Mouse (Mus musculus) liver, embryonic 13.5 days (tissue): ENCODE measurements around the gene Olfr605. TPM values are rescaled to one million over a fixed set of nuclear protein-coding genes. Genes with fewer than 3 reads are reported as not detected.
"Not testable (repeated sequence)": the region's sequence is repeated elsewhere in the genome, so short reads cannot be mapped to it uniquely, and the experiment has no call there.

Source experiments
- ATAC-seq: fragments of 200-750 bp; cut with Nextera tagmentation; 2 replicates; pipeline ENCODE4 v1.8.0; 2017; ENCODE audit warnings: low read depth, mild to moderate bottlenecking, moderate number of reproducible peaks, moderate library complexity
- DNase-seq: peaks from one replicate; pipeline ENCODE4 v3.0.0; 2022
- H3K27ac ChIP-seq: fragments of 300-500 bp; sonication (generic); 2 replicates; pipeline ENCODE4 v1.5.1; 2015; ENCODE audit warnings: moderate library complexity, mild to moderate bottlenecking, inconsistent platforms
- H3K27me3 ChIP-seq: fragments of 300-500 bp; sonication (generic); 2 replicates; pipeline ENCODE4 v1.6.1; 2015; ENCODE audit warnings: mild to moderate bottlenecking, inconsistent platforms
- H3K36me3 ChIP-seq: fragments of 300-500 bp; sonication (generic); 2 replicates; pipeline ENCODE4 v1.6.1; 2015; ENCODE audit warnings: mild to moderate bottlenecking, inconsistent platforms
- H3K4me1 ChIP-seq: fragments of 300-500 bp; sonication (generic); replicated peaks from 2 replicates; pipeline ENCODE4 v1.6.1; 2015; ENCODE audit warnings: inconsistent platforms
- H3K4me2 ChIP-seq: fragments of 300-500 bp; sonication (generic); 2 replicates; pipeline ENCODE4 v1.6.1; 2015; ENCODE audit warnings: inconsistent platforms, mild to moderate bottlenecking, moderate library complexity
- H3K4me3 ChIP-seq: fragments of 300-500 bp; sonication (generic); replicated peaks from 2 replicates; pipeline ENCODE4 v1.5.1; 2015; ENCODE audit warnings: mild to moderate bottlenecking, inconsistent platforms
- H3K9ac ChIP-seq: fragments of 300-500 bp; sonication (generic); 2 replicates; pipeline ENCODE4 v1.6.1; 2015; ENCODE audit warnings: mild to moderate bottlenecking, inconsistent platforms
- H3K9me3 ChIP-seq: fragments of 300-500 bp; sonication (generic); replicated peaks from 2 replicates; pipeline ENCODE4 v1.6.1; 2016; ENCODE audit warnings: inconsistent platforms
- WGBS: fragments of 180-500 bp; shearing (Covaris S2); methylation state at CpG from one replicate; pipeline ENCODE4 v1.1.7; 2015; ENCODE audit not compliant: insufficient replicate concordance; 5-methylcytosine and 5-hydroxymethylcytosine counted together
- microRNA-seq: library from miRNA; unstranded; fragments of <30 nt; microRNA quantifications from one replicate; pipeline ENCODE4, GENCODE M21; 2016
- polyA plus RNA-seq: library from polyadenylated mRNA; unstranded; fragments of >200 nt; fragmentation: Nextera tagmentation; extraction: Ambion mirVana; gene quantifications from 2 replicates; pipeline ENCODE4 v1.2.1, GENCODE M21; 2015

The Olfr605 gene
- not detected in 2 replicates for polyA plus RNA-seq

DNA sequence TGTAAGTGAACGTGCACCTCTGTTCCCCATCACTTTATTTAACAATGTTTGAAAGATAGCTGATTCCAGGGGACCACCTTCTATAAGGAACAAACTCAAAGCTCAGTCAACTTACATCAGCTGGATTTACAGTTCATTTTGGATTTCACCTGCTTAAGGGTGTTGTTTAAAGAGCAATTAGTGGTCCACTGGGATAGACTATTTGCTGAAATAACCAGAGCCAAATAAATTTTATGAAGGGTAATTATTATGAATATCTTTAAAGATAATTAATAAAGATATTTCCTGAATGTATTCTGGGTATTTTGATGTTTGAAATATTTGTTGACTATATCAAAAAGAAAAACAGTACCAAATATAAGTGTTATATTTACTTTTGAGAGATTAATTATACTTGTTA lies at the start of gene Olfr605:
Gene Olfr605, minus strand, starts transcription at position 101 of the 400 bp plus-strand sequence.
- H3K27me3 ChIP-seq = no peaks in the 10 kb centered on the region
- H3K9ac ChIP-seq = no peak within 1 kb of the TSS
- DNase-seq = no peak
- no peaks in the 10 kb centered on the region for H3K9me3 ChIP-seq
- no peak within 1 kb of the TSS for H3K4me2 ChIP-seq
- WGBS = 68% methylated on average over 1 of the region's 1 CpGs
- H3K27ac ChIP-seq = no peak within 1 kb of the TSS
- no peaks in the 10 kb centered on the region for H3K36me3 ChIP-seq
- H3K4me1 ChIP-seq = no peaks in the 10 kb centered on the region
- ATAC-seq = no peak
- H3K4me3 ChIP-seq = no peak within 1 kb of the TSS

DNA sequence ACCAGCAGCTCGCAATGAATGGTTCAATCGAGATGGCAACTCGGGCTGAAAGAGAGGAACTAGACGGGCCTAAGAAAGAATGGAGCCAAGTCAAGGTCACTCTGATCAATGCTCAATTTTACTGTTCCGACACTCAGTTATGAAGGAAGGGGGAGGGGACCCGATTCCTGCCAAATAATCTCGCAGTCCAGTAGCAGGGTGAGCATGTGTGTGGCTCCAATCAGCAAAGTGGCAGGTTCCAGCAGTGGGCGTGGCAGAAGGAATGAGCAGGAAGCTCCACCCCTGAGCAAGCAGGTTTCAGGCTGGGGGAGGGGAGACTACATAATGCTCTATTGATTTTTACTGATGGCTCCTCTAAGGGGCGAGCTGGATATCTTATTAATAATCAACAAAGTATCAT lies 31.9 kb upstream of the Olfr605 start:
- H3K36me3 ChIP-seq, H3K27ac ChIP-seq, ATAC-seq, H3K27me3 ChIP-seq, H3K9ac ChIP-seq, H3K4me2 ChIP-seq, H3K4me1 ChIP-seq, H3K4me3 ChIP-seq, H3K9me3 ChIP-seq, DNase-seq: not testable (repeated sequence)
- 64% methylated on average over 9 of the region's 9 CpGs for whole genome bisulfite sequencing

DNA sequence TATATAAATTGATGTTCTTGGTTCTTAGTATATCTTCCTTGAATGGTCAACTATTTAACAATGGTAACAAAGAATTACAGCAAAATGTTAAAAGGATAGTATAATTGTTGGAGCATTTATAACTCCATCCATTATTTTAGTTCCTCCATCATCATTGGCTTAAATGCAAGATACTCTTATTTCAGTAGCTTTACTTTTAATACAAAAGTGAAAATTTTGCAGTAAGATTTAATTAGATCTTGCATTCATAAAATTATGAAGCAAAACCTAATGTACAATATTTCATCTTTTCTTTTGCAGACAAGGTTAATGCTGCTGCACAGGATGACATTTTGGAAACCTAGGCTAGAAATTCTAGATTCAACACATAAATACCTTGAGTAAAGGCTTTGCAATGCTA lies 24.3 kb upstream of the Olfr605 start, which contains the start of gene Olfr608:
Gene Olfr608, plus strand, starts transcription at position 301 of the 400 bp plus-strand sequence.
- no peaks in the 10 kb centered on the region for H3K4me1 ChIP-seq
- H3K4me3 ChIP-seq = no peak within 1 kb of the TSS
- ATAC-seq = no peak
- H3K36me3 ChIP-seq = no peaks in the 10 kb centered on the region
- H3K27me3 ChIP-seq = no peaks in the 10 kb centered on the region
- no peak within 1 kb of the TSS for H3K4me2 ChIP-seq
- no peak within 1 kb of the TSS for H3K9ac ChIP-seq
- no peak for DNase-seq
- H3K9me3 ChIP-seq = 0 out of 2 replicates have a peak, but pooled peaks cover 4% of the 10 kb centered on the region
- H3K27ac ChIP-seq = no peak within 1 kb of the TSS

DNA sequence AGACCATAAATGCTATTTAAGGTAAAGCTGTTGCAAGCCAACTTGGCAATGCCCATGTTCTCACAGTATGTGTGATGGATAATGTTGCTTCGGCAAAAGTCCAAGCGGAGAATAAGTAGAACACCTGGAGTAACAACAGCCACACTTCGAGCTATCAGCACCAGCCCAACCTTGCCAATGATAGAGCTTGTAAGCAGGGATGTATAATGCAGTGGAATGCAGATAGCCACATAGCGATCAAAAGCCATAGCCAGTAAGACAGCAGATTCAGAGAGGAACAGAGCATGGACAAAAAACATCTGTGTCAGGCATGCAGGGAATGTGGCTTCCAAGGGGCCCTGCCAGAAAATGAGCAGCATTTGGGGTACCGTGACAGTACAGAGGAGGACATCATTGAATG lies 15.4 kb upstream of the Olfr605 start:
- no peak overlapping the region for H3K27ac ChIP-seq
- no peak overlapping the region for H3K4me3 ChIP-seq
- H3K36me3 ChIP-seq = no peaks in the 10 kb centered on the region
- no peak overlapping the region for H3K9ac ChIP-seq
- H3K4me1 ChIP-seq = no peaks in the 10 kb centered on the region
- no peaks in the 10 kb centered on the region for H3K9me3 ChIP-seq
- no peaks in the 10 kb centered on the region for H3K27me3 ChIP-seq
- no peak for DNase-seq
- no peak for ATAC-seq
- WGBS = 72% methylated on average over 5 of the region's 5 CpGs
- H3K4me2 ChIP-seq = no peak overlapping the region

DNA sequence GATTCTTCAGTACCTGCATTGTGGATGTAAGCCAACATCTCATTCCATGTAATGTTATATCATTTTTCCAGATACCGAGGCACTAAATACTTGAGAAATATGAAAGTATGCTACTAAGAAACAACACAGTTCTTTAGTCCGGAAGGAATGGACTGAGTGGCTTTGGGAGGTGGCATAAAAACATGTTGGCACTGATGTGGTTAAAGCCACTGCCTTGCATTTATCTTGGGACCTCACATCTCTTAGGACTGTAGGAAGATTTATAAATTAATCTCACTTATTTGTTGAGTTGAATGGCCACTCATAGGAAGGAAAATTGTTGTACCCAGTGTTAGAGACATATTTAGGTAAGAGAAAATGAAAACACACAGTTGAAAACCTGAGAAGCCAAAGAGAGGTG lies 3.5 kb upstream of the Olfr605 start, which contains the start of gene Olfr606:
Gene Olfr606, plus strand, starts transcription at position 301 of the 400 bp plus-strand sequence.
- no peak within 1 kb of the TSS for H3K4me2 ChIP-seq
- DNase-seq (no peak), ATAC-seq (no peak)
- no peaks in the 10 kb centered on the region for H3K4me1 ChIP-seq
- H3K9me3 ChIP-seq = no peaks in the 10 kb centered on the region
- no peak within 1 kb of the TSS for H3K4me3 ChIP-seq
- no peaks in the 10 kb centered on the region for H3K36me3 ChIP-seq
- no peak within 1 kb of the TSS for H3K27ac ChIP-seq
- H3K27me3 ChIP-seq = no peaks in the 10 kb centered on the region
- 68% methylated on average over 2 of the region's 2 CpGs for WGBS
- H3K9ac ChIP-seq = no peak within 1 kb of the TSS

DNA sequence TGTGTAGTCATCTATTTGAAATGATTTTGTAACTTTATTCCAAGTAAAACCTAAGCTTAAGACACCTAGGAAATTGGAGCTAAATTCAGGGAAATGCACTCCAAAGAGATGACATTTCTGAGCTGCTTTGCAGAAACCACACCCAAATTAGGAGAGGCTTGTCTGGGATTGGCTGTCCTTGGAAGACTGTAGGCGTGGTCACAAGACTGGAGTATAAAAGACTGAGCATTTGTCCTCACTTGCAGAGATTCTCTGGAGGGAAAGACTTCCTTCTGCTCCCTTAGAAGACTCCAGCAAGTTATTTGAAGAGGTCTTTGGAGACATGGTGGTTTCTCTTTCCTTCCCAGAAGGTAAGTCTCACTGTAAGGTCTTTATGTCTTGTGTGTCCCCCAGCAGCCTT lies 30.5 kb downstream of the Olfr605 start, which contains the start of gene Usp17lc:
Gene Usp17lc, plus strand, starts transcription at position 301 of the 400 bp plus-strand sequence.
- not testable (repeated sequence) for H3K4me2 ChIP-seq, H3K9me3 ChIP-seq, H3K27me3 ChIP-seq, H3K9ac ChIP-seq, H3K27ac ChIP-seq, DNase-seq, H3K36me3 ChIP-seq, H3K4me1 ChIP-seq, H3K4me3 ChIP-seq, ATAC-seq
- WGBS = 53% methylated on average over 1 of the region's 1 CpGs

DNA sequence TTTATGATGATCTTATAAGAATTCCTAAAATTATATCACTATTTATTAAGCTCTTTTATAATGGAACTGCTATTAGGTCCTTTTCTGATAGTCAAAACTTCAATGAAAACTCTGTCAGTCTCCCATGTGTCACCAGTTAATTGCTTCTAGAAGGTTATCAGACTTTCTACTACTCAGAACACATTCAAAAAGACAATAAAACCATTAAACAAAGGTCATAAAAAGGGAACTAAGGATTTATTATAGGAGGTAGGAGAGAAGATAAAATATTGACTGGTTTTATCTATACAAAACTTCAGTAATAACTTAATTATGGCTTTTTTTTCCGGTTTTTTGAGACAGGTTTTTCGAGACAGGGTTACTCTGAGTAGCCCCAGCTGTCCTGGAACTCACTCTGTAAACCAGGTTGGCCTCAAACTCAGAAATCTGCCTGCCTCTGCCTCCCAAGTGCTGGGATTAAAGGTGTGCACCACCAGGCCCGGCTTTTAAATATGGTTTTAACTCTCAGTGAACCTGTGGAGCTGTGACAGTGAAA lies 38.7 kb downstream of the Olfr605 start:
- not testable (repeated sequence) for H3K4me2 ChIP-seq, H3K4me1 ChIP-seq, H3K9me3 ChIP-seq, H3K9ac ChIP-seq, H3K27me3 ChIP-seq, H3K4me3 ChIP-seq, ATAC-seq, H3K36me3 ChIP-seq, DNase-seq, H3K27ac ChIP-seq
- WGBS = 50% methylated on average over 3 of the region's 3 CpGs

DNA sequence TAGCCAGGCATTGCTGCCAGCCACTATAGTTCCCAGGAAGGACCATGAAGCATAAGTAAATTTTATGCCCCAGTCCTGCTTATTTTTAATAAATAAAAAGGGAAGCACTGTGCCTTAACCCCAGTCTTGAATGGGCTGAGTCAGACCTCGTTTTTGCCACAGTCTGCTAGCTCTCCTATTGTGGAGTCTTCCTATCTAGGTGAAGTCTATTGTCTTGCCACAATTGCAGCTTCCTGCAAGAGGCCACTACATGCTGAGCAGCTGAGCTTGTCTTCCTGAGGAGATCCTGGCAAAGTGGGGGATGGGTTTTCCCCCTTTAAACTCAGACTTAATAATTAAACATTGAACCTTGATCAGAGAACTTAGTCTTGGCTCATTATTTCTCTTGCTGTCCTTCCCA lies 46.3 kb downstream of the Olfr605 start:
- no peak for ATAC-seq
- H3K4me1 ChIP-seq = no peaks in the 10 kb centered on the region
- H3K27me3 ChIP-seq = no peaks in the 10 kb centered on the region
- no peak for DNase-seq
- no peak overlapping the region for H3K9ac ChIP-seq
- no peak overlapping the region for H3K4me2 ChIP-seq
- no peak overlapping the region for H3K27ac ChIP-seq
- H3K4me3 ChIP-seq = no peak overlapping the region
- no peaks in the 10 kb centered on the region for H3K9me3 ChIP-seq
- H3K36me3 ChIP-seq = no peaks in the 10 kb centered on the region
- WGBS = 4% methylated on average over 1 of the region's 1 CpGs

DNA sequence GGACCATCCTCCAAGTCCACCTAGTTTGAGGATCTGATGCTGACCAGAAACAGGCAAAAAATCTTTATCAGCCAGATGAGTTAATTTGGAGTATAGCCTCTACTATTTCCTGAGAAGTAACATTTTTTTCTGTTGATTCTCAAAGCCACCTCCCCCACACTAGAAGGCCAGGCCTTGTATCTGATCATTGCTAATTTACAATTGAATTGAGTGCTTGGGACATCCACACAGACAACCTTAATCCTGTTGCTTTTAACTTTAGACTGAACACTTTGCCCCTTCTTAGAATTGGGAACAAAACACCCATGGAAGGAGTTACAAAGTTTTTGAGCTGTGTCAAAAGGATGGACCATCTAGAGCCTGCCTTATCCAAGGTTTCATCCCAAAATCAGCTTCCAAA lies 47.5 kb downstream of the Olfr605 start:
- no peak overlapping the region for H3K9ac ChIP-seq
- DNase-seq (no peak), ATAC-seq (no peak)
- H3K27ac ChIP-seq = no peak overlapping the region
- no peaks in the 10 kb centered on the region for H3K9me3 ChIP-seq
- H3K4me2 ChIP-seq = no peak overlapping the region
- no peaks in the 10 kb centered on the region for H3K4me1 ChIP-seq
- H3K4me3 ChIP-seq = no peak overlapping the region
- H3K36me3 ChIP-seq = no peaks in the 10 kb centered on the region
- H3K27me3 ChIP-seq = no peaks in the 10 kb centered on the region

Small RNA genes within 50 kb of the gene (microRNA-seq; reads per million reads assigned to microRNA genes)
- gene Gm25774 = not detected

Other genes starting within 250 kb of the Olfr605 start
- gene Olfr593, start 233.6 kb downstream of the Olfr605 start, polyA plus RNA-seq = not detected in 2 replicates
- not detected in 2 replicates for gene Olfr594, start 228.4 kb downstream of the Olfr605 start, polyA plus RNA-seq
- gene Usp17ld, start 192.9 kb downstream of the Olfr605 start, polyA plus RNA-seq = not detected in 2 replicates
- not detected in 2 replicates for gene Olfr596, start 139.8 kb downstream of the Olfr605 start, polyA plus RNA-seq
- not detected in 2 replicates for gene Olfr597, start 129.1 kb downstream of the Olfr605 start, polyA plus RNA-seq
- gene Olfr598, start 121.9 kb downstream of the Olfr605 start, polyA plus RNA-seq = not detected in 2 replicates
- not detected in 2 replicates for gene Olfr599, start 109.5 kb downstream of the Olfr605 start, polyA plus RNA-seq
- not detected in 2 replicates for gene Olfr600, start 95.8 kb downstream of the Olfr605 start, polyA plus RNA-seq
- not detected in 2 replicates for gene Olfr601, start 82.8 kb downstream of the Olfr605 start, polyA plus RNA-seq
- not detected in 2 replicates for gene Olfr603, start 59.3 kb downstream of the Olfr605 start, polyA plus RNA-seq
- gene Usp17lc, start 30.4 kb downstream of the Olfr605 start, polyA plus RNA-seq = not detected in 2 replicates
- not detected in 2 replicates for gene Olfr606, start 3.6 kb upstream of the Olfr605 start, polyA plus RNA-seq
- gene Olfr607, start 18.7 kb upstream of the Olfr605 start, polyA plus RNA-seq = not detected in 2 replicates
- not detected in 2 replicates for gene Olfr608, start 24.4 kb upstream of the Olfr605 start, polyA plus RNA-seq
- gene Olfr609, start 52.6 kb upstream of the Olfr605 start, polyA plus RNA-seq = not detected in 2 replicates
- not detected in 2 replicates for gene Olfr610, start 66.7 kb upstream of the Olfr605 start, polyA plus RNA-seq
- not detected in 2 replicates for gene Olfr611, start 75.4 kb upstream of the Olfr605 start, polyA plus RNA-seq
- gene Olfr612, start 97.3 kb upstream of the Olfr605 start, polyA plus RNA-seq = not detected in 2 replicates
- not detected in 2 replicates for gene Olfr613, start 102.6 kb upstream of the Olfr605 start, polyA plus RNA-seq
- gene Olfr615, start 110.6 kb upstream of the Olfr605 start, polyA plus RNA-seq = not detected in 2 replicates
- gene Olfr616, start 123.7 kb upstream of the Olfr605 start, polyA plus RNA-seq = not detected in 2 replicates
- not detected in 2 replicates for gene Olfr617, start 127.6 kb upstream of the Olfr605 start, polyA plus RNA-seq
- gene Olfr618, start 144.7 kb upstream of the Olfr605 start, polyA plus RNA-seq = not detected in 2 replicates
- gene Olfr619, start 155.1 kb upstream of the Olfr605 start, polyA plus RNA-seq = not detected in 2 replicates
- gene Olfr620, start 167.1 kb upstream of the Olfr605 start, polyA plus RNA-seq = not detected in 2 replicates
- gene Olfr622, start 197.3 kb upstream of the Olfr605 start, polyA plus RNA-seq = not detected in 2 replicates
- gene Olfr623, start 218.3 kb upstream of the Olfr605 start, polyA plus RNA-seq = not detected in 2 replicates
- 0.02 TPM in 1 of 2 replicates, not detected in the other for gene Olfr624, start 225.8 kb upstream of the Olfr605 start, polyA plus RNA-seq
- not detected in 2 replicates for gene Olfr625-ps1, start 237.3 kb upstream of the Olfr605 start, polyA plus RNA-seq